Mouse (Mus musculus) limb, embryonic 11.5 days (tissue): Measurements from ENCODE around the gene Gm6583. TPM values are rescaled to one million over a fixed set of nuclear protein-coding genes. Genes with fewer than 3 reads are reported as not detected.

Source experiments
- ATAC-seq: fragments of 200-750 bp; cut with Nextera tagmentation; 2 replicates; pipeline ENCODE4 v1.8.0; 2017; ENCODE audit warnings: low read depth; ENCODE audit not compliant: insufficient number of reproducible peaks, low FRiP score, low TSS enrichment
- DNase-seq: peaks from one replicate; pipeline ENCODE4 v3.0.0-alpha.2; 2015; ENCODE audit warnings: low spot score
- H3K27ac ChIP-seq: fragments of 300-500 bp; sonication (generic); replicated peaks from 2 replicates; pipeline ENCODE4 v1.5.1; 2014; ENCODE audit warnings: low read depth, mild to moderate bottlenecking, low read length
- H3K27me3 ChIP-seq: fragments of 300-500 bp; sonication (generic); 2 replicates; pipeline ENCODE4 v1.6.1; 2014; ENCODE audit warnings: mild to moderate bottlenecking, low read length, mixed read lengths; ENCODE audit not compliant: control insufficient read depth, insufficient read depth
- H3K36me3 ChIP-seq: fragments of 300-500 bp; sonication (generic); 2 replicates; pipeline ENCODE4 v1.6.1; 2014; ENCODE audit warnings: mild to moderate bottlenecking, low read length, moderate library complexity, mixed read lengths; ENCODE audit not compliant: control insufficient read depth, insufficient read depth
- H3K4me1 ChIP-seq: fragments of 300-500 bp; sonication (generic); 2 replicates; pipeline ENCODE4 v1.6.1; 2014; ENCODE audit warnings: low read length, mixed read lengths; ENCODE audit not compliant: control insufficient read depth, insufficient read depth
- H3K4me2 ChIP-seq: fragments of 300-500 bp; sonication (generic); 2 replicates; pipeline ENCODE4 v1.6.1; 2014; ENCODE audit warnings: low read depth, mild to moderate bottlenecking, moderate library complexity; ENCODE audit not compliant: severe bottlenecking
- H3K4me3 ChIP-seq: fragments of 300-500 bp; sonication (generic); 2 replicates; pipeline ENCODE4 v1.5.1; 2014; ENCODE audit warnings: low read depth, low read length
- H3K9ac ChIP-seq: fragments of 300-500 bp; sonication (generic); 2 replicates; pipeline ENCODE4 v1.6.1; 2014; ENCODE audit warnings: mild to moderate bottlenecking, low read length
- H3K9me3 ChIP-seq: fragments of 300-500 bp; sonication (generic); 2 replicates; pipeline ENCODE4 v1.6.1; 2016; ENCODE audit warnings: low read length; ENCODE audit not compliant: control insufficient read depth
- WGBS: fragments of 180-500 bp; shearing (Covaris S2); extraction: QIAGEN DNeasy Blood & Tissue Kit; methylation state at CpG from one replicate; pipeline ENCODE4 v1.1.7; 2014; 5-methylcytosine and 5-hydroxymethylcytosine counted together
- polyA plus RNA-seq: library from polyadenylated mRNA; unstranded; fragments of >200 nt; fragmentation: Nextera tagmentation; extraction: Ambion mirVana; gene quantifications from 2 replicates; pipeline ENCODE4 v1.2.1, GENCODE M21; 2014

The Gm6583 gene
- polyA plus RNA-seq, 1 experiment from 2014 or later, result 0.12 TPM

GRCm38 (mm10) chr5:112364184-112364797, 8.5 kb upstream of the Gm6583 start:
- peak; percentile 31 for DNase-seq
- no peak overlapping the region for H3K4me2 ChIP-seq
- H3K36me3 ChIP-seq, result peaks cover 17% of the 10 kb centered on the region
- 32% methylated on average over 10 of the region's 10 CpGs for WGBS
- H3K9ac ChIP-seq, result no peak overlapping the region
- peak overlapping the region; percentile 65 for H3K27ac ChIP-seq
- peaks cover 3% of the 10 kb centered on the region; the same call in 1 of the 2 replicates for H3K4me1 ChIP-seq
- no peak overlapping the region for H3K4me3 ChIP-seq
- no peaks in the 10 kb centered on the region for H3K27me3 ChIP-seq
- peak; percentile 67; the same call in 1 of the 2 replicates for ATAC-seq
- H3K9me3 ChIP-seq, result no peaks in the 10 kb centered on the region

- H3K4me1 ChIP-seq, result peaks cover 3% of the 10 kb centered on the region; the same call in 1 of the 2 replicates
- H3K36me3 ChIP-seq, result peaks cover 11% of the 10 kb centered on the region
- 65% methylated on average over 3 of the region's 3 CpGs for WGBS
- no peak overlapping the region for H3K27ac ChIP-seq
- DNase-seq (no peak), ATAC-seq (no peak)
- no peak overlapping the region for H3K4me2 ChIP-seq
- H3K4me3 ChIP-seq, result no peak overlapping the region
- H3K9me3 ChIP-seq, result no peaks in the 10 kb centered on the region
- no peak overlapping the region for H3K9ac ChIP-seq
- H3K27me3 ChIP-seq, result no peaks in the 10 kb centered on the region
These were observed 4.2 kb upstream of the Gm6583 start for GRCm38 (mm10) chr5:112360077-112360476.

GRCm38 (mm10) chr5:112359520-112359919, 3.7 kb upstream of the Gm6583 start:
- Histone ChIP-seq H3K27ac (no peak overlapping the region), H3K4me2 (no peak overlapping the region), H3K4me1 (no peaks in the 10 kb centered on the region), H3K27me3 (no peaks in the 10 kb centered on the region), H3K4me3 (no peak overlapping the region), H3K9ac (no peak overlapping the region), H3K9me3 (no peaks in the 10 kb centered on the region), H3K36me3 (peaks cover 7% of the 10 kb centered on the region)
- ATAC-seq (no peak), DNase-seq (no peak)
- WGBS, result 90% methylated on average over 4 of the region's 4 CpGs

GRCm38 (mm10) chr5:112356322-112356721, 489 bp upstream of the Gm6583 start:
- no peaks in the 10 kb centered on the region for H3K9me3 ChIP-seq
- no peak for ATAC-seq
- H3K27ac ChIP-seq, result no peak overlapping the region
- H3K27me3 ChIP-seq, result no peaks in the 10 kb centered on the region
- DNase-seq, result no peak
- H3K36me3 ChIP-seq, result peaks cover 5% of the 10 kb centered on the region
- H3K4me2 ChIP-seq, result no peak overlapping the region
- H3K9ac ChIP-seq, result no peak overlapping the region
- H3K4me1 ChIP-seq, result no peaks in the 10 kb centered on the region
- no peak overlapping the region for H3K4me3 ChIP-seq
- WGBS, result 94% methylated on average over 9 of the region's 9 CpGs

GRCm38 (mm10) chr5:112355493-112355892, 340 bp downstream of the Gm6583 start:
- no peak for ATAC-seq
- Histone ChIP-seq H3K4me1 (no peaks in the 10 kb centered on the region), H3K27ac (no peak overlapping the region), H3K4me2 (no peak overlapping the region), H3K9me3 (no peaks in the 10 kb centered on the region), H3K9ac (no peak overlapping the region), H3K36me3 (peaks cover 7% of the 10 kb centered on the region), H3K27me3 (no peaks in the 10 kb centered on the region), H3K4me3 (no peak overlapping the region)
- WGBS, result 86% methylated on average over 6 of the region's 6 CpGs
- no peak for DNase-seq

DNA sequence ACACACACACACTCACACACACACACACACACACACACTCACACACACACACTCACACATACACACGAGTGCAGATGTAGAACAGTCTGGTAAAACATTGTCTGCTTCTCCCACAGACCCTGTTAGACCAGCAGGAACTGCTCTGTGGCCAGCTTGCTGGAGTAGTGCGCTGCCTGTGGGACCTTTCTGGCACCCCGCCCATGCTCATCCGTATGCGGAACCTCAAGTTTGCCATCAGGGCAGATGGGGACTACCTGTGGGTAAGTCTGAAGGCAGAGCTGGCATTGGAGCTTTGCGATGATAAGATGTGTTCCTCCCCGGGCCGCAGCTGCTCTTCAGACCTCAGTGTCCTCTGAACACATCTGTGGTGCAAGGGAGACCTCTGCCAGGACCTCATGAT, 6.7 kb downstream of the Gm6583 start:
- Histone ChIP-seq H3K27me3 (no peaks in the 10 kb centered on the region), H3K4me3 (no peak overlapping the region), H3K27ac (no peak overlapping the region), H3K9me3 (no peaks in the 10 kb centered on the region), H3K9ac (no peak overlapping the region), H3K36me3 (peaks cover 7% of the 10 kb centered on the region), H3K4me2 (no peak overlapping the region), H3K4me1 (no peaks in the 10 kb centered on the region)
- WGBS, result 94% methylated on average over 8 of the region's 8 CpGs
- no peak for DNase-seq
- no peak for ATAC-seq

- Histone ChIP-seq H3K4me2 (no peak overlapping the region), H3K9me3 (no peaks in the 10 kb centered on the region), H3K9ac (no peak overlapping the region), H3K27ac (no peak overlapping the region), H3K4me1 (peaks cover 7% of the 10 kb centered on the region; the same call in 1 of the 2 replicates), H3K4me3 (no peak overlapping the region), H3K36me3 (peaks cover 5% of the 10 kb centered on the region), H3K27me3 (no peaks in the 10 kb centered on the region)
- no peak for DNase-seq
- ATAC-seq, result no peak
- 89% methylated on average over 16 of the region's 16 CpGs for WGBS
These were observed 9.4 kb downstream of the Gm6583 start for GRCm38 (mm10) chr5:112346211-112346965.

DNA sequence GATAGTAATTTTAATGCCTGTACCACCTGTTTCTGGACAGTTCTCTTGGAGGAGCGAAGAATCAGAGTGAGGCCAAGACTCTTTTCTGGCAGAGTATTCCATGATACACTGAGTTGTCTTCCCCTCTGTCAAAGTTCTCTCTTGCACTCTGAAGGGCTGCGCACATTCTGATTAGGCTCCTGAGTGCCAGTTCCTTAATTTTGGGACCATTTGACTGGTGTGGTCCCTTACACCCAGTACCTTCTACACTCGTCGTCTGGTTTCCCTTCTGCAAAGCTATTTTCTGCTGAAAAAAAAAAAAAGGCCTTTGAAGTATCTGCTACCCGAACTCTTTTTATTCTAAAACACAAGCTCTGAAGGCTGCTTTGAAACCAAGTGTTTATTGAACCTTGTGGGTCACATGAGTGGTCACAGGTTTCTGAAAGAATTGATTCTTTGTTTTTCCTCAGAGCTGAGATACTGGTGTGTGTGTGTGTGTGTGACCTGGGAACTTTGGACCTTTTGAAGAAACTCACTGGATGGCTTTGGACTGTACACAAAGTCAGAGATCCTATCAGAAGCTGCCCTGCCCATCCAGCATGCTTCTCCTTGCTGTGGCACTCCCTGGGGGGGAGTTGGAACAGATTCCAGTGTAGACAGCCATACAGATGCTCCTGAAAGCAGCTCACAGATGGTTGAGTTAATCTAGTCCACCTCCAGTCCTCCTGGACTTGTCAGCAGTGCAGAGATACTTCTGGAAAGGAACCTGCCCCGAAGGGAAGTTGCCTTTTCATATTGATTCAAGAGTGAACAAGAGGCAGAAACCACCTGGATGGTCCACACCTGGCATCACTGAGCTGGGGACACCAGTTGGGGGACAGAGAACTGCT, 11.5 kb downstream of the Gm6583 start:
- H3K36me3 ChIP-seq, result peaks cover 1% of the 10 kb centered on the region; the same call in 1 of the 2 replicates
- H3K9ac ChIP-seq, result no peak overlapping the region
- no peak overlapping the region for H3K4me3 ChIP-seq
- no peak overlapping the region; the same call in 1 of the 2 replicates for H3K4me2 ChIP-seq
- H3K27me3 ChIP-seq, result no peaks in the 10 kb centered on the region
- H3K4me1 ChIP-seq, result peaks cover 7% of the 10 kb centered on the region; the same call in 1 of the 2 replicates
- DNase-seq (no peak), ATAC-seq (no peak)
- 82% methylated on average over 6 of the region's 6 CpGs for WGBS
- H3K9me3 ChIP-seq, result no peaks in the 10 kb centered on the region
- H3K27ac ChIP-seq, result no peak overlapping the region
